Mouse (Mus musculus): ENCODE data around the gene Defa31. TPM values are rescaled to one million over a fixed set of nuclear protein-coding genes. Genes with fewer than 3 reads are reported as not detected.
"Not testable (repeated sequence)": the region's sequence is repeated elsewhere in the genome, so short reads cannot be mapped to it uniquely, and the experiment has no call there.

The Defa31 gene
- not detected in 2 replicates for polyA plus RNA-seq (2012; ENCODE audit: insufficient read depth, low replicate concordance)

GRCm38 (mm10) chr8:21191314-21191713 is at the start of gene Defa31:
Gene Defa31, plus strand, starts transcription at chr8:21191614.
- not testable (repeated sequence) for H3K4me1 ChIP-seq; H3K27me3 ChIP-seq (replicated peaks); H3K9me3 ChIP-seq; H3K4me3 ChIP-seq (replicated peaks); H3K36me3 ChIP-seq (replicated peaks; ENCODE audit: low read length)

- H3K4me1 ChIP-seq; H3K27me3 ChIP-seq (replicated peaks); H3K36me3 ChIP-seq (replicated peaks; ENCODE audit: low read length); H3K9me3 ChIP-seq; H3K4me3 ChIP-seq (replicated peaks): not testable (repeated sequence)
Observed at GRCm38 (mm10) chr8:21161977-21162376, 29.4 kb upstream of the Defa31 start, which contains the start of gene Defa22. Gene Defa22, plus strand, starts transcription at chr8:21162277.

- not testable (repeated sequence) for H3K9me3 ChIP-seq
Observed at GRCm38 (mm10) chr8:21201261-21201660, 9.8 kb downstream of the Defa31 start, which contains the start of gene Gm15293. Gene Gm15293, plus strand, starts transcription at chr8:21201561.

More at GRCm38 (mm10) chr8:21201261-21201660, 9.8 kb downstream of the Defa31 start, which contains the start of gene Gm15293:
- H3K4me3 ChIP-seq (replicated peaks); H3K27me3 ChIP-seq (replicated peaks); H3K4me1 ChIP-seq; H3K36me3 ChIP-seq (replicated peaks; ENCODE audit: low read length): not testable (repeated sequence)

Other genes with a start within 250 kb of the Defa31 start
- gene AY761185, start 246.9 kb upstream of the Defa31 start, polyA plus RNA-seq (2012; ENCODE audit: insufficient read depth, low replicate concordance): not detected in 2 replicates
- not detected in 2 replicates for gene Defa21, start 166.1 kb upstream of the Defa31 start, polyA plus RNA-seq (2012; ENCODE audit: insufficient read depth, low replicate concordance)
- not detected in 2 replicates for gene Defa23, start 136.6 kb upstream of the Defa31 start, polyA plus RNA-seq (2012; ENCODE audit: insufficient read depth, low replicate concordance)
- gene Defa35, start 126.6 kb upstream of the Defa31 start, polyA plus RNA-seq (2012; ENCODE audit: insufficient read depth, low replicate concordance): not detected in 2 replicates
- not detected in 2 replicates for gene Defa25, start 107.2 kb upstream of the Defa31 start, polyA plus RNA-seq (2012; ENCODE audit: insufficient read depth, low replicate concordance)
- gene Gm14851, start 95.6 kb upstream of the Defa31 start, polyA plus RNA-seq (2012; ENCODE audit: insufficient read depth, low replicate concordance): not detected in 2 replicates
- gene Defa30, start 57.0 kb upstream of the Defa31 start, polyA plus RNA-seq (2012; ENCODE audit: insufficient read depth, low replicate concordance): not detected in 2 replicates
- gene Defa22, start 29.3 kb upstream of the Defa31 start, polyA plus RNA-seq (2012; ENCODE audit: insufficient read depth, low replicate concordance): not detected in 2 replicates
- gene Gm15293, start 9.9 kb downstream of the Defa31 start, polyA plus RNA-seq (2012; ENCODE audit: insufficient read depth, low replicate concordance): not detected in 2 replicates
- not detected in 2 replicates for gene Gm15292, start 58.1 kb downstream of the Defa31 start, polyA plus RNA-seq (2012; ENCODE audit: insufficient read depth, low replicate concordance)
- gene Defa27, start 123.9 kb downstream of the Defa31 start, polyA plus RNA-seq (2012; ENCODE audit: insufficient read depth, low replicate concordance): not detected in 2 replicates
- not detected in 2 replicates for gene Defa29, start 135.4 kb downstream of the Defa31 start, polyA plus RNA-seq (2012; ENCODE audit: insufficient read depth, low replicate concordance)
- gene Defa2, start 186.9 kb downstream of the Defa31 start, polyA plus RNA-seq (2012; ENCODE audit: insufficient read depth, low replicate concordance): not detected in 2 replicates
- not detected in 2 replicates for gene Defa33, start 200.2 kb downstream of the Defa31 start, polyA plus RNA-seq (2012; ENCODE audit: insufficient read depth, low replicate concordance)
- not detected in 2 replicates for gene Defa36, start 235.8 kb downstream of the Defa31 start, polyA plus RNA-seq (2012; ENCODE audit: insufficient read depth, low replicate concordance)